Mouse (Mus musculus) megakaryocyte-erythroid progenitor cell, adult 5-6 weeks (primary cell): ENCODE results near the gene Galnt18. TPM values are rescaled to one million over a fixed set of nuclear protein-coding genes. Genes with fewer than 3 reads are reported as not detected.

Source experiments
- ATAC-seq: replicated peaks from 2 replicates; pipeline ENCODE4 v1.8.0; 2016; ENCODE audit warnings: mild to moderate bottlenecking, inconsistent platforms; ENCODE audit not compliant: severe bottlenecking, poor library complexity, low FRiP score, low TSS enrichment
- total RNA-seq, 2 experiments: library from RNA; stranded (forward) in 1 of 2; stranded (reverse) in 1 of 2; fragments of 200-1000, 215-1000 nt in 1 of 2; fragments of >200 nt in 1 of 2; fragmentation: Nextera tagmentation in 1 of 2; gene quantifications; 2 replicates each; pipeline ENCODE4 v1.2.3; 2014 to 2017

Galnt18 gene
- total RNA-seq, 2 experiments from 2014 or later: not detected

DNA sequence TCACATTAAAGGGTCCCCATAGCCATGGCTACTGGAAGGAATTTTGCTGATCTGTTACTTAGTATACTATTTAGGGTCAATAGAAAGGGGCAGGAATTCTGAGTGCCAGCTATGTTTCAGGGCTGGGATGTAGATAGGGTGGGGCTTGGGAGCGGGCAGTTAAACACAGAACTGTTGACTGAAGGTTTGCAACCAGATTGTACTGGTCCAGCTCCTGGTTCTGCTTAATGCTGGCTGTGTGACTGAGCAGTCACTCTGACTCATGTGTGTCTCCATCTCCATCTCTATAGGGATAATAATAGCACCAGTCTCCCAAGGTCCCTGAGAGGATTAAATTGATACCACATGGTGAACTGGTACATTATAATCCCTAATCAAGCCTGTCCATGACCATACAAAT, 258.9 kb downstream of the Galnt18 start:
- ATAC-seq: no peak

DNA sequence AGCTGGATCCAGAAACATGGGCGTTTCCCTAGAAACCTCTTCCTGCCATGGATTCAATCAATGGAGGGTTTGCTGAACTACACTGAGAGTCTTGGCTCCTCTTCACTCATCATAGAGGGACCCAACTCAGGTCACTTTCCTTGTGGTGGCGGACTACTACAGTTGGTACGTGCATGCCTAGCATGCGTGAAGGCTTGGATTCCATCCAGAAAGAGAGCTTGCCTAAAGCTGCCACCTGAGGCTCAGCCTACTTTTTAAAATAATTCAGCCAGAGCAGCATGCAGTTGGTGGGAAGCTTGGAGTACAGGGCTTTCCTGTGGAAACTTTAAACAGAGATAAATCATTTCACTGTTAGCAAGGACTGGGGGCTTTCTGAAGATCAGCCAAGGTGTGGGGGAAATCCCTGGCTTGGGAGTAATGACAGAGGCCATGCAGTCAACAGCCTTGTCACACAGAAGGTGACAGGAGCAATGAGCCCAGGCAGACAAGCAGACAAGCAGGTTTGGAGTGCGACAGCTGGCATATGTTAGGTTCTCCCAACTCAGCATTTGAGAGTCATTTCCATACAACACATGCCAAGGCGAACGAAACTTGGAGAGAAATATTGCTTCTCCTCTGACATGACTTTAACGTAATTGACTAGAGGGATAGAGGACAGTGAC, 261.1 kb downstream of the Galnt18 start:
- no peak for ATAC-seq

DNA sequence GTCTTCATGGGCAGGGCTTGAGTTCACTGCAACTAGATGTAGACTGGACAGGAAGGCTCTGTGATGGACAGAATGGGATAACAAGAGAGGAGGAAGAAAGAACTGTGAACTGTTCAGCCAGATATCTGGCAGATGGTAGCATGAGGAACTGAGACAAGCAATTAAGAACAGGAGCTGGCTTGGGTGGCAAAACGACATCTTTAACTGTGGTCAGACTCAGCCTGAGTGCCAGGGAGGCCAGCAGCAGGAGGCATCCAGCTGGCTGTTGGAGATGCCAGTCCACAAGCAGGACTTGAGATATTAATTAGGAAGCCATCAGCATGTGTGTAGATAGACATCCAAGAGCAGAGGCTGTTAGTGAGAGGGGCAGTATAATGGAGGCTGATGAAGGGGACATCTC, 262.9 kb downstream of the Galnt18 start:
- ATAC-seq: no peak

- no peak for ATAC-seq
Measured at GRCm38 (mm10) chr7:111515471-111515870, 264.3 kb downstream of the Galnt18 start.

GRCm38 (mm10) chr7:111509167-111509854, 270.5 kb downstream of the Galnt18 start:
- ATAC-seq: no peak

GRCm38 (mm10) chr7:111500616-111501015, 279.2 kb downstream of the Galnt18 start:
- no peak for ATAC-seq

DNA sequence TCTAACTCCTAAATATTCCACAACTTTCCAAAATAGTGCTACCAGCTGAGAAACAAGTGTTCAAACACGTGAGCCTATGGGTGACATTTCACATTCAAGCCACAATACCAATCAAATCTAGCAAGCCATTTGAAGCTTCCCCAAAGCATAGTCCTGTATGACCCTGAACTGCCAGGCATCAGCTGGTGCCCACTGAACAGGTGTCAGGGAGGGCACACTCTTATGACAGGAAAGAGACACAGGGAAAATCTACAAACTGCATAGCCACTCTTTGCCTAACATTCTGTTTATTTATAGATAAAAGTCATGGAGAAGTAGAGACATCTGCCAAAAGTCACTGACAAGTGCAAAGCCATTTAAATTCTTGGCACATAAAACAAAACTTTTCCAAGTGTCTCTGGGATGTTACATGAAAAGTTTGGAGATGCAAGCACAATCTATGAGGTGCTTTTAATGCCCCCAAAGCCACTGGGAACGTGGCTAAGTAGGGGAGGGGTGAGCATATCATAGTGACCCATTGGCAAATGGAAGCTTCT, 280.5 kb downstream of the Galnt18 start:
- ATAC-seq: no peak

- no peak for ATAC-seq
Measured at GRCm38 (mm10) chr7:111497191-111497590, 282.6 kb downstream of the Galnt18 start.

DNA sequence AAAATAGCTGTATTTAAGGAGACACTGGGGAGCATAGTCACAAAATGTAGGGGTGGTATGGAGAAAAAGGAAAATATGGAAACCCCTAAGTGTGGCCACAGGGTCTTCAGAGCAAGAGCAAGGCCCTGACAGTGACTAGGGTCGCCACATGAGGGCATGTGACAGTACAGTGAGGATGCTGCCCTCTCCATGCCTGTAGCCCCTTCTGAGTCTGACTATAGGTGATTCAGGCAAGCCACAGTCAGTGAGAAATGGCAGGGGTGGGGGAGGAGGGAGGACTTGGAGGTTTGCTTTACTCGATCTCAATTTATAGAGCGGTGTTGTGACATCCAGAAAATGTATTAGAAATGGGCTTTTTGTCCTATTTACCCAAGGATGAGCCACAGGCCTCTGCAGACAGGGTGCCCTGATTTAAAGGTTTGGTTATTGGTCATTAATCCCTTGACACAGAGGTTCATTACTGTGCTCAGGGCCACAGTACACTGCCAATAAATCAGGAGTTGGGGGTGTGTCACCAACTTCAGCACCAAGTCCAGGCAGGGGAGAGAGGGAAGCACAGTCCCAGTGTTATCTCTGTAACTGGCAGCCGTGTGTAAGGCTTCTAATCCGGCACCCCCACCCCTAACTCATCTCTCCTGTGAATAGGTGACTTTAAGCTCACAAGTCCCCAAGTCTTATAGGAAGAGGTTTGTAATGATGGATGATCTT, 287.4 kb downstream of the Galnt18 start:
- no peak for ATAC-seq

GRCm38 (mm10) chr7:111491566-111491965, 288.2 kb downstream of the Galnt18 start:
- no peak for ATAC-seq

DNA sequence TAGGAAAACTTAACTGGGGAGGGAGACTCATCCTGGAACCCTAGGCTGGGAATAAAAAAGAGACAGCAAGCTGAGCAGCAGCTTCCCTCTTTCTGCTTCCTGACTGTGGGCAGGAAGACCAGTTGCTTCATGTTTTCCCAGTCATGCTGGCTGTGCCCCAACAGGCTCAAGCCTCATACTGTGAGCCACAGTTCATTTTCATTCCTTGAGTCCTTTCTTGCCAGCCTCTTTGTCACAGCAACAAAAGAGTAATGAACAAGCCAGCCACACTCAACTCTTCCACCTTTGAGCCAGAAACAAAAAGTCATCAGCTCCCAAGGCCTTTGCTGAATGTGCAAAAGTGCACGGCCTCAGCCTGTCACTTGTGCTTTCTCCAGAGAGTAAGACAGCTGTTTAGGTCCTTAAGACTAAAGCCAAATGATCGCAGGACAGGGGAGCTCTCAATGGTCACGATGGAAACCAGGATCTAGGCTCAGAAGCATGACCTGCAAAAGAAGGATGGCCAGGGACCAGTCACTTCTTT, 292.9 kb downstream of the Galnt18 start:
- ATAC-seq: no peak

GRCm38 (mm10) chr7:111483896-111484295, 295.9 kb downstream of the Galnt18 start:
- no peak for ATAC-seq

- ATAC-seq: no peak
Measured at GRCm38 (mm10) chr7:111483321-111483720, 296.5 kb downstream of the Galnt18 start.

DNA sequence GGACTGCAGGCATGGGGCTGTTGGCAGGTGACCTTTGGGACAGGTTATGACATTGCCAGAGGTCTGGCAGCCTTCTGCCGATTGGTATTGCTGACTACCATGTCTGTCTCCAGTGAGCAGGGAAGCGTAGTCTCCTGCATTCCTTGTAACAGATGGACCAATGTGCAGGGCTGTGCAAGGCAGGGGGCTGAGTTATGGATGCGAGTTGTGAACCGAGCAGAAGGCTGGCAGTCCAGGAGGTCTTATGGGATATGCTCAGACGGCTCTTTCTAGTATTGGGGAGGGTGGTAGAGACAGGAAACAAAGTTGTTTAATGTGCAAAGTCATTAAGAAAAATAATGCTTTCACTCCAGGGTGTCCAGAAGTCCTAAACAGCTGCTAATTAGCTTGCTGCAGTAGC, 312.1 kb downstream of the Galnt18 start:
- ATAC-seq: no peak

GRCm38 (mm10) chr7:111466720-111467119, 313.1 kb downstream of the Galnt18 start:
- no peak for ATAC-seq

- ATAC-seq: no peak
Measured at GRCm38 (mm10) chr7:111466121-111466520, 313.7 kb downstream of the Galnt18 start.

GRCm38 (mm10) chr7:111459716-111460115, 320.1 kb downstream of the Galnt18 start:
- ATAC-seq: no peak

DNA sequence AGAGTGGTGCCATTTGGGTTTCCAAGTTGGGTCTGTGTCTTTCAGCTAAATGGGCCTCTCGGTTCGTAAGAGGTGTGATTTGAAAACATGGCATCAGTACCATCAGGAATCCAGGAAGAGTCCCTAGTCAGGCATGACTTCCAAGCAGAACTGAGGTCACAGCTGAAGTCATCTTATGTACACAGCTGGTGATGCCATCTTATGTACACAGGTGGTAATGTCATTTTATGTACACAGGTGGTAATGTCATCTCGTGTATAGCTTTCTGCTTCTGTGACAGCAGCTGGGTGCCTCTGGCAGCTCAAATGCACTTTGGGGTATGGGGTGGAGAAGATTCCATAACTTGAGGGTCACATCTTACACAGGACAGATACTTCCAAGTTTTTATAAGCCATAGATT, 323.8 kb downstream of the Galnt18 start:
- no peak for ATAC-seq

DNA sequence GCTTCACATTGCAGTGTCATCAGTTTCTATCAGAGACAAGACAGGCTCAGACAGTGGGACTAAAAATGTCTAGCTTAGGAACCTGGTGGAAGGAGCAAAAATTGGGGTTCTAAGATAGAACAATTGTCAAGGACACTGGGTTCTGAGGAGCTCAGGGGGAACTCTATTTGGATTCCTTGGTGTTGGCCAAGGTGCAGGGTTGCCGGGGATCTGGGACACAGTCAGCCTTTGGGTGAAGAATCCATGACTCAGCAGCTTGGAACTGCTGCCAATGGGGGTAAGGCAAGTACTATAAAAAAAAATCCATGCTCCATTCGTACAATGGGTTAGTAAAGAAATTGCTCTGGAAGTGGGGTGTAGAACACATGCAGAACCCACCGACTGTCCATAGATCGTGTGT, 324.2 kb downstream of the Galnt18 start:
- no peak for ATAC-seq

GRCm38 (mm10) chr7:111452000-111452399, 327.8 kb downstream of the Galnt18 start:
- ATAC-seq: no peak
